In the genomic region with DNA sequence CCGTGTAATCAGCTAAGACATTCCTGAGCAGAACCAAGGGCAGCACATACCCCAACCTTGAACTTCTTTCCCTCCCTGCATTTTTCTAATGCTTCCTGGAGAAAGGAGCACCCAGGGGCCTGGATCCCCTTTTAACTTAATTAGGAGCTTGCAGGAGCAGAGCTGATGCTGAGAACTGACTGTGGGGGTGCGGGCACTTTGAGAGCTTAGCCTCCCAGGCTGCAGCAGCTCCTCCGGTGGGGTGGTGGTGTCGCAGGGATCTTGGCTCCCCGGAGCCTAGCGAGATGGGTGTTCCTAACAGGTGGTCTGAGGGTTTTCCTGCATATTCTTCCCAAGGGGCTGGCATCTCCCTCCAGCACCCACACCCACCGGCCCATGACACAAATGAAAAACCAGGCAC, we compare ENCODE assay signal across 25 mouse cellular contexts.
DNase-seq lines count a peak whose midpoint lies in the region; ATAC-seq and TF ChIP-seq lines count a peak whose summit lies in the region.
"Had no signal": no experiment of that assay in that cellular context is flagged by ENCODE, and none has a peak within 500 bp of the region (broad histone marks: within the 10 kb centered on the region; RNA-seq: fewer than 3 reads in every experiment).

No protein-coding gene starts in this region.

- no peak overlapping the region for H3K4me2 ChIP-seq in hindbrain, postnatal 0 days (ENCODE audit: low read depth, low read length)
- H3K4me2 ChIP-seq in midbrain, embryonic 11.5 days: no peak overlapping the region
- no peak overlapping the region for H3K4me2 ChIP-seq in midbrain, embryonic 15.5 days
- no peak overlapping the region for H3K4me2 ChIP-seq in midbrain, embryonic 14.5 days (ENCODE audit: low read length)
- H3K4me2 ChIP-seq: forebrain, embryonic 15.5 days; heart, embryonic 11.5 days; midbrain, embryonic 12.5 days had no signal

- 0 out of 2 replicates have a peak, but pooled peaks cover 6% of the 10 kb centered on the region for H3K27me3 ChIP-seq in hindbrain, embryonic 10.5 days (ENCODE audit: insufficient read depth, poor library complexity, severe bottlenecking)
- no peaks in the 10 kb centered on the region for H3K27me3 ChIP-seq in hindbrain, postnatal 0 days (ENCODE audit: insufficient read depth, low read length)
- H3K27me3 ChIP-seq in midbrain, embryonic 11.5 days (ENCODE audit: control insufficient read depth, insufficient read depth, low read length): no peaks in the 10 kb centered on the region
- H3K27me3 ChIP-seq in midbrain, embryonic 15.5 days (replicated peaks): no peaks in the 10 kb centered on the region
- H3K27me3 ChIP-seq in midbrain, embryonic 14.5 days (ENCODE audit: control insufficient read depth, insufficient read depth, low read length): no peaks in the 10 kb centered on the region; the same call in 1 of the 2 replicates
- H3K27me3 ChIP-seq: forebrain, embryonic 15.5 days had no signal

- no peaks in the 10 kb centered on the region for H3K36me3 ChIP-seq in hindbrain, embryonic 10.5 days
- H3K36me3 ChIP-seq in hindbrain, postnatal 0 days (ENCODE audit: insufficient read depth, low read length): no peaks in the 10 kb centered on the region
- H3K36me3 ChIP-seq in midbrain, embryonic 11.5 days (ENCODE audit: control insufficient read depth, insufficient read depth, low read length): no peaks in the 10 kb centered on the region
- no peaks in the 10 kb centered on the region for H3K36me3 ChIP-seq in midbrain, embryonic 15.5 days (replicated peaks)
- no peaks in the 10 kb centered on the region for H3K36me3 ChIP-seq in midbrain, embryonic 14.5 days (ENCODE audit: control insufficient read depth, insufficient read depth, low read length)
- H3K36me3 ChIP-seq: forebrain, embryonic 15.5 days; midbrain, embryonic 12.5 days had no signal

- 44% methylated on average over 7 of the region's 7 CpGs for WGBS in hindbrain, embryonic 10.5 days
- WGBS in hindbrain, postnatal 0 days: 30% methylated on average over 7 of the region's 7 CpGs
- WGBS in midbrain, embryonic 11.5 days: 28% methylated on average over 7 of the region's 7 CpGs
- 24% methylated on average over 7 of the region's 7 CpGs for WGBS in midbrain, embryonic 15.5 days
- WGBS in midbrain, embryonic 14.5 days: 12% methylated on average over 7 of the region's 7 CpGs

- TF ChIP-seq CTCF in hindbrain, postnatal 0 days (IDR thresholded peaks at IDR 0.05; ENCODE audit: low read depth): no peak

- no peak overlapping the region for H3K9ac ChIP-seq in hindbrain, postnatal 0 days (replicated peaks; ENCODE audit: low read length)
- no peak overlapping the region; the same call in 1 of the 2 replicates for H3K9ac ChIP-seq in midbrain, embryonic 11.5 days (ENCODE audit: low read length)
- H3K9ac ChIP-seq in midbrain, embryonic 15.5 days: no peak overlapping the region
- no peak overlapping the region for H3K9ac ChIP-seq in midbrain, embryonic 14.5 days (replicated peaks; ENCODE audit: low read length)
- H3K9ac ChIP-seq: forebrain, embryonic 15.5 days; liver, embryonic 14.5 days; midbrain, embryonic 12.5 days had no signal

- peaks cover 34% of the 10 kb centered on the region for H3K4me1 ChIP-seq in hindbrain, embryonic 10.5 days (replicated peaks)
- no peaks in the 10 kb centered on the region for H3K4me1 ChIP-seq in hindbrain, postnatal 0 days (ENCODE audit: insufficient read depth, low read length)
- peaks cover 14% of the 10 kb centered on the region for H3K4me1 ChIP-seq in midbrain, embryonic 11.5 days (ENCODE audit: control insufficient read depth, insufficient read depth, low read length)
- H3K4me1 ChIP-seq in midbrain, embryonic 15.5 days: peaks cover 9% of the 10 kb centered on the region; the same call in 1 of the 2 replicates
- 0 out of 2 replicates have a peak, but pooled peaks cover 3% of the 10 kb centered on the region for H3K4me1 ChIP-seq in midbrain, embryonic 14.5 days (ENCODE audit: control insufficient read depth, insufficient read depth, low read length)
- H3K4me1 ChIP-seq: forebrain, embryonic 15.5 days had no signal

- DNase-seq in hindbrain, embryonic 10.5 days (ENCODE audit: low spot score): peak; percentile 14
- DNase-seq in hindbrain, postnatal 0 days (ENCODE audit: low spot score): no peak
- DNase-seq in midbrain, embryonic 11.5 days (ENCODE audit: low spot score, missing footprints): peak; percentile 83
- DNase-seq in ES-CJ7 (ENCODE audit: low read depth, low spot score): peak; percentile 3
- DNase-seq in midbrain, embryonic 14.5 days: peak; percentile 16
- no peak for DNase-seq in heart, adult 11 months
- DNase-seq: adrenal gland, adult 8-10 months; cerebellum, adult 2 months; cerebellum, postnatal 14 days; gastrocnemius, postnatal 25 days; heart, adult 18-20 months; heart, postnatal 36 days; kidney, adult 9 months; kidney, postnatal 10 days; layer of hippocampus, postnatal 36 days; liver; lung, adult 2 months; lung, postnatal 14 days had no signal

- H3K4me3 ChIP-seq in hindbrain, embryonic 10.5 days: no peak overlapping the region
- no peak overlapping the region for H3K4me3 ChIP-seq in hindbrain, postnatal 0 days (ENCODE audit: low read length)
- H3K4me3 ChIP-seq in midbrain, embryonic 11.5 days (ENCODE audit: low read depth, low read length): no peak overlapping the region
- no peak overlapping the region for H3K4me3 ChIP-seq in midbrain, embryonic 15.5 days
- H3K4me3 ChIP-seq in midbrain, embryonic 14.5 days (replicated peaks; ENCODE audit: low read depth, low read length): no peak overlapping the region
- H3K4me3 ChIP-seq: forebrain, embryonic 15.5 days; midbrain, embryonic 12.5 days; myocyte had no signal

- no peak for ATAC-seq in hindbrain, postnatal 0 days
- ATAC-seq in midbrain, embryonic 11.5 days (ENCODE audit: low FRiP score): 0 out of 2 replicates have a peak, but pooled peaks have one; percentile 14
- ATAC-seq in midbrain, embryonic 15.5 days (replicated peaks): no peak
- ATAC-seq in midbrain, embryonic 14.5 days (ENCODE audit: low FRiP score, low TSS enrichment): no peak
- ATAC-seq: forebrain, embryonic 15.5 days; intestine, embryonic 16.5 days had no signal

- peak overlapping the region; percentile 78 for H3K27ac ChIP-seq in hindbrain, embryonic 10.5 days
- H3K27ac ChIP-seq in hindbrain, postnatal 0 days: no peak overlapping the region
- H3K27ac ChIP-seq in midbrain, embryonic 11.5 days (ENCODE audit: low read depth, low read length): no peak overlapping the region; the same call in 1 of the 2 replicates
- no peak overlapping the region for H3K27ac ChIP-seq in midbrain, embryonic 15.5 days
- no peak overlapping the region for H3K27ac ChIP-seq in midbrain, embryonic 14.5 days (replicated peaks; ENCODE audit: low read depth, low read length)
- H3K27ac ChIP-seq: forebrain, embryonic 15.5 days; liver, embryonic 14.5 days; midbrain, embryonic 12.5 days had no signal

- no peaks in the 10 kb centered on the region for H3K9me3 ChIP-seq in hindbrain, embryonic 10.5 days
- H3K9me3 ChIP-seq in hindbrain, postnatal 0 days (ENCODE audit: low read length): no peaks in the 10 kb centered on the region
- H3K9me3 ChIP-seq in midbrain, embryonic 11.5 days (ENCODE audit: control insufficient read depth, low read length): no peaks in the 10 kb centered on the region
- H3K9me3 ChIP-seq in midbrain, embryonic 15.5 days: no peaks in the 10 kb centered on the region
- H3K9me3 ChIP-seq in midbrain, embryonic 14.5 days (ENCODE audit: control insufficient read depth, low read length): no peaks in the 10 kb centered on the region
- H3K9me3 ChIP-seq: forebrain, embryonic 15.5 days; midbrain, embryonic 12.5 days had no signal

Comparison
In these comparisons a context has a peak if more than half of its experiments do, and no peak if none do; other contexts are left out.
1. DNase-seq: peak in hindbrain, embryonic 10.5 days (single experiment), midbrain, embryonic 11.5 days (single experiment), ES-CJ7 (single experiment) and midbrain, embryonic 14.5 days (single experiment); none in hindbrain, postnatal 0 days (single experiment) and heart, adult 11 months (single experiment).